Mouse (Mus musculus) ES-Bruce4 (cell line): ENCODE measurements around the gene Ulk4. TPM values are rescaled to one million over a fixed set of nuclear protein-coding genes. Genes with fewer than 3 reads are reported as not detected.

ENCODE experiments used
- H3K27ac ChIP-seq: 2 replicates; pipeline ENCODE4 v1.5.1; 2012; ENCODE audit warnings: low read length, inconsistent platforms; ENCODE audit not compliant: insufficient read depth
- H3K27me3 ChIP-seq: 2 replicates; pipeline ENCODE4 v1.6.1; 2012; ENCODE audit warnings: mild to moderate bottlenecking, low read length, inconsistent platforms; ENCODE audit not compliant: control insufficient read depth, poor library complexity, insufficient read depth, severe bottlenecking
- H3K36me3 ChIP-seq: 2 replicates; pipeline ENCODE4 v1.6.1; 2012; ENCODE audit warnings: inconsistent platforms, mild to moderate bottlenecking, low read length, moderate library complexity; ENCODE audit not compliant: control insufficient read depth, poor library complexity, insufficient read depth, severe bottlenecking
- H3K4me1 ChIP-seq: one replicate; pipeline ENCODE4 v1.8.1; 2011; ENCODE audit warnings: low read length; ENCODE audit not compliant: control insufficient read depth, insufficient read depth
- H3K4me3 ChIP-seq: 2 replicates; pipeline ENCODE4 v1.5.1; 2011; ENCODE audit warnings: low read depth, mild to moderate bottlenecking, low read length
- H3K9ac ChIP-seq: 2 replicates; pipeline ENCODE4 v1.6.1; 2012; ENCODE audit warnings: low read depth, mild to moderate bottlenecking, inconsistent platforms; ENCODE audit not compliant: poor library complexity, severe bottlenecking
- H3K9me3 ChIP-seq: replicated peaks from 2 replicates; pipeline ENCODE4 v1.6.1; 2012; ENCODE audit warnings: mild to moderate bottlenecking, low read length, inconsistent platforms; ENCODE audit not compliant: control insufficient read depth, poor library complexity, insufficient read depth, severe bottlenecking
- CTCF ChIP-seq: IDR thresholded peaks from one replicate; pipeline ENCODE4 v1.8.1; 2011; ENCODE audit warnings: low read depth, low read length
- EP300 ChIP-seq: IDR thresholded peaks from 2 replicates; pipeline ENCODE4 v1.6.1; 2011; ENCODE audit warnings: low read depth, low read length; ENCODE audit not compliant: insufficient read depth
- POLR2A ChIP-seq: IDR thresholded peaks from one replicate; pipeline ENCODE4 v1.8.1; 2011; ENCODE audit warnings: low read length; ENCODE audit not compliant: insufficient read depth
- polyA plus RNA-seq: library from polyadenylated mRNA; stranded (reverse); fragments of >200 nt; gene quantifications from 2 replicates; pipeline ENCODE4 v1.2.4, GENCODE M21; 2011; ENCODE audit warnings: low read depth; ENCODE audit not compliant: missing spikeins, insufficient read depth, insufficient read length

Ulk4 gene
- polyA plus RNA-seq, 1 experiment = 3.3 TPM

DNA sequence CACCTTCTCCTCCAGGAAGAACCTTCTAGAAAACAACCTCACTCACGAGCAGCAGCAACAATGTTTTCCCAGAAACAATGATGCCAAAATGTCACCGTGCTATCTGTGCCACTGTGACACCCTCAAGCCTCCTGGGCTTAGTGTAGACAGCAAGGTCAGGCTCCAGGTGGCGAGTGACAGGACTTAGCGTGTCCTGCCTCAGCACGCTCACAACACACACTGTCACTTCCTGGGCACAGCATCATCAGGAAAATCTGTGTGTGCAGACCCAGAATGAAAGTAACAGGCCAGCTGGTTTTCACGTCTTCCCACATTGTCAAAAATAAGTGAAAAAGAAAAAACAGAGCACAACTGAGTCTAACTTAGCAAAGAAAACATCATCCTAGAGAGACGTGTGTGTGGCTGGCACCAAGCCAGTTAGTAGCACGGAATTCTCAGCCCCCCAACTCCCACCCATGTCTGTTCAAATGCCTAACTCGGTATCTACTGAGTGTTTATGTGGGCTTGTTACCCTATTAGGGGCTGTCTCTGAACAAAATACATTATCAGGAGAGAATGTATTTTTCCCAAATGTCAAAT is 120.7 kb downstream of the Ulk4 start:
- Histone ChIP-seq H3K27ac (no peak overlapping the region), H3K4me1 (no peaks in the 10 kb centered on the region), H3K9me3 (no peaks in the 10 kb centered on the region), H3K27me3 (no peaks in the 10 kb centered on the region), H3K4me3 (no peak overlapping the region), H3K36me3 (no peaks in the 10 kb centered on the region), H3K9ac (no peak overlapping the region)
- TF ChIP-seq CTCF (no peak), POLR2A (no peak), EP300 (no peak)

DNA sequence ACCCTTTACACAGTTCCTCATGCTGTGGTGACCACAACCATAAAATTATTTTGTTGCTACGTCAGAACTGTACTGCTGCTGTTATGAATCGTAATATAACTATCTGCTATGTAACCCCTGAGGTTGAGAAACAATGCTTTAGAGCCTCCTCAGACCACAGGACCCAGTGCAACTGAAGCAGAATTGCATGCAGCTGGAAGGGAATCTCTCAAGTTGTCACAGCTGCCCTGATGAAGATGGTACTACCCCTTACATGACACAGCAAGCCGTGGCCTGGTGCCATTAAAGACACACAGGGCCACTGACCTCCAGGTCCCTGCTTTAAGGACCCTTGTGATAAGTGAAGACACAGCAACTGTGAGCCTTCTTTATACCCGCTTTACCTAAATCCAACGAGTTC is 123.7 kb downstream of the Ulk4 start:
- TF ChIP-seq EP300 (no peak), CTCF (no peak), POLR2A (no peak)
- Histone ChIP-seq H3K9me3 (no peaks in the 10 kb centered on the region), H3K9ac (no peak overlapping the region), H3K4me3 (no peak overlapping the region), H3K27ac (no peak overlapping the region), H3K27me3 (no peaks in the 10 kb centered on the region), H3K4me1 (no peaks in the 10 kb centered on the region), H3K36me3 (no peaks in the 10 kb centered on the region)

DNA sequence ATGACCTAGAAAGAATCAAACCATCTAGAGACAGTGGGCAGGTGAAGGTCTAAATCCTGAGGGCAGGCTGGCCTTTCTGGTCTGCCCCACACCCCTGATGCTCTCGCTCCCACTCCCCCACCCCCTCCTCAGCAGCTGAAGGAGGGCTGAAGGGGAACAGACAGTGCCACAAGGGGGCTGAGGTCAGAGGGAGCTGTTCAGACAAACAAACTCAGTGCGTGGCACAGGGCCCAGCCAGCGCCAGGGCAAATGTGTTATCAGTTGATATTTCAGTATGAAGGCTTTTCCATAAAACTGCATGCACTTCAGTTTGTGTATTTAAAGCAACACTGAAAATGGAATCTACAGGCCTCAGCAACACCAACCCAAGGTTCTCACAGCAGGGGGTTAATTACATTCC is 128.4 kb downstream of the Ulk4 start:
- Histone ChIP-seq H3K27me3 (no peaks in the 10 kb centered on the region), H3K36me3 (no peaks in the 10 kb centered on the region), H3K27ac (no peak overlapping the region), H3K4me3 (no peak overlapping the region), H3K9me3 (no peaks in the 10 kb centered on the region), H3K4me1 (no peaks in the 10 kb centered on the region), H3K9ac (no peak overlapping the region)
- TF ChIP-seq CTCF = no peak
- TF ChIP-seq EP300 = no peak
- TF ChIP-seq POLR2A = no peak

DNA sequence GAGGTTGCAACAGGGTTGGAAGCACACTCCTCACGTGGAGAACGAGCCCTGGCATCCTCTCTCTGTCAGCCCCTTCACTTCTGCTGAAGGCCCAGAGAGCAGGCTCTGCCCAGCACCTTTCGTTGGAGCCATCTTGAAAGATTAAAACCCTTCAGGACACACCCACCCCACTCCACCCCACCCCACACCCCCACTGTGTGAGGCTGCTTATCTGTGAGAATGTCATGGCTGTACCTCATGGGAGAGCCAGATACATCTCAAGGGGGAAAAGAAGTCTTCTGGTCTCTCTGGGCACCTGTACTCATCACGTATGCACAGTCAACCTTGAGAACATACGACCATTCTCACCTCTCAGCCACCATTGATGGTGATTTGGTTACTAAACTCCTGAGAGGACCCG is 133.8 kb downstream of the Ulk4 start:
- no peaks in the 10 kb centered on the region for H3K27me3 ChIP-seq
- TF ChIP-seq CTCF (no peak), EP300 (no peak), POLR2A (no peak)
- H3K27ac ChIP-seq = no peak overlapping the region
- H3K36me3 ChIP-seq = no peaks in the 10 kb centered on the region
- no peaks in the 10 kb centered on the region for H3K4me1 ChIP-seq
- H3K9ac ChIP-seq = no peak overlapping the region
- H3K4me3 ChIP-seq = no peak overlapping the region
- no peaks in the 10 kb centered on the region for H3K9me3 ChIP-seq

DNA sequence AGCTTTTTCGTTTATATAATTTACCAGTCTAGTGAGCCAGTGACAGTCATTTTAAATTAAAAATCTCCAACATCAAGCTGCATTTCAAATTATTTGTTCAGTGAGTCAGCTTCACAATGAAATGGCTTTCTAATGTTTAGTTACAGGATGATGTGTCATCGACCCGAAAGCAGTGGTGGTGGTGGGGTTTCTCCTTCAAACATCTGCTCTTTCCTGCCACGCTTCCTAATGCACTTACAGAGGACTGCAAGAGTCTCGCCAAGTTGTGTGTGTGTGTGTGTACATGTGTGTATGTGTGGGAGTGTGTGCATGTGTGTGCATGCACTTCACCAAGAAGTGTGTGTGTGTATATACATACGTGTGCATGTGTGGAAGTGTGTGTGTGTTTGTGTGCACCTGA is 144.4 kb downstream of the Ulk4 start:
- no peak overlapping the region for H3K27ac ChIP-seq
- no peak overlapping the region for H3K4me3 ChIP-seq
- no peaks in the 10 kb centered on the region for H3K9me3 ChIP-seq
- TF ChIP-seq EP300 = no peak
- TF ChIP-seq POLR2A = no peak
- no peak for TF ChIP-seq CTCF
- no peaks in the 10 kb centered on the region for H3K4me1 ChIP-seq
- no peaks in the 10 kb centered on the region for H3K36me3 ChIP-seq
- no peak overlapping the region for H3K9ac ChIP-seq
- no peaks in the 10 kb centered on the region for H3K27me3 ChIP-seq

DNA sequence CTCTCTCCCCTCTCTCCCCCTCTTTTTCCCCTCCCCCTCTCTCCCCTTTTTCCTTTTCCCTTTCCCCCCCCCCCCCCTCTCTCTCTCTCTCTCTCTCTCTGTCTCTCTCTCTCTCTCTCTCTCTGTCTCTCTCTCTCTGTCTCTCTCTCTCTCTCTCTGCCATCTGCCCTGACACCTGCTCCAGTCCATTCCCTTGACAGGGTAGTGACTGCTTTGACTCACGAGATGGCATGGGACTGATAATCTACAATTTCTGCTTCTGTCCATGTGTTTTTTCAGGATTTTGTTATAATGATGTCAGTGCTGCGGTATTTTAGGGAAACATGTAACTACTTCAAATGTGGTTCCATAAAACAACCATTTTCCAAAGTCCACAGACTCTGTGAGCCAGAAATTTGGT is 147.5 kb downstream of the Ulk4 start:
- H3K9ac ChIP-seq = no peak overlapping the region
- H3K4me1 ChIP-seq = no peaks in the 10 kb centered on the region
- no peaks in the 10 kb centered on the region for H3K9me3 ChIP-seq
- no peaks in the 10 kb centered on the region for H3K27me3 ChIP-seq
- no peak overlapping the region for H3K27ac ChIP-seq
- no peaks in the 10 kb centered on the region for H3K36me3 ChIP-seq
- no peak overlapping the region for H3K4me3 ChIP-seq
- TF ChIP-seq POLR2A (no peak), EP300 (no peak), CTCF (no peak)
